Mouse (Mus musculus): ENCODE data around the gene Ccdc149. TPM values are rescaled to one million over a fixed set of nuclear protein-coding genes. Genes with fewer than 3 reads are reported as not detected.
A peak's percentile ranks its signal among the peaks of the same experiment; 100 is the strongest.

Gene Ccdc149
- polyA plus RNA-seq, 1 experiment from 2014 or later = 3.0 TPM

DNA sequence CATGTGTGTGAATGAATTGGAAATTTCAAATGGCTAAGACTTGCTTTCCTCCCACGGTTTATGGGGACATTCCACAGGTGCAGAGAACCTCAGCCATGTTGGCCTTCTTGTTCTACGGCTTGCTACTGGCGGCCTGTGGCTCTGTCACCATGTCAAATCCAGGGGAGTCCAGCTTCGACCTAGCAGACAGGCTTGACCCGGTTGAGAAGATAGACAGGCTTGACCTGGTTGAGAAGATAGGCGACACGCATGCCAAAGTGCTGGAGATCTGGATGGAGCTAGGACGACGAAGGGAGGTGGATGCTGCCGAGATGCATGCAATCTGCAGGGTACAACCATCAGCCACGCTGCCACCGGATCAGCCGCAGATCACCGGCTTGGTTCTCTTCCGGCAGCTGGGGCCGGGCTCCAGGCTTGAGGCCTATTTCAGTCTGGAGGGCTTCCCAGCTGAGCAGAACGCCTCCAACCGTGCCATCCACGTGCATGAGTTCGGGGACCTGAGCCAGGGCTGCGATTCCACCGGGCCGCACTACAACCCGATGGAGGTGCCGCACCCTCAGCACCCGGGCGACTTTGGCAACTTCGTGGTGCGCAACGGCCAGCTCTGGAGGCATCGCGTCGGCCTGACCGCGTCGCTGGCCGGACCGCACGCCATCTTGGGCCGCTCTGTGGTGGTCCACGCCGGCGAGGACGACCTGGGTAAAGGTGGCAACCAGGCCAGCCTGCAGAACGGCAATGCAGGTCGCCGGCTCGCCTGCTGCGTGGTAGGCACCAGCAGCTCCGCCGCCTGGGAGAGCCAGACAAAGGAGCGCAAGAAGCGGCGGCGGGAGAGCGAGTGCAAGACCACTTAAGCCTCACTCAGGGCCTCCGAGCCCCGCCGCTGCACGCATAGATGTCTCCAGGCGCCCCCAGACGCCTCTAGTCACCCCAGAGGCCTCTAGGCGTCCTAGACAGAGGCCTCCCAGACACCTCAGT, 103.2 kb downstream of the Ccdc149 start:
- Histone ChIP-seq H3K27ac (no peak overlapping the region), H3K27me3 (peaks cover 6% of the 10 kb centered on the region; the same call in 1 of the 2 replicates), H3K4me2 (peak overlapping the region; percentile 47), H3K9ac (no peak overlapping the region), H3K36me3 (no peaks in the 10 kb centered on the region), H3K9me3 (replicated peaks) (no peaks in the 10 kb centered on the region), H3K4me1 (peaks cover 17% of the 10 kb centered on the region), H3K4me3 (replicated peaks) (no peak overlapping the region)
- ATAC-seq (replicated peaks; ENCODE audit: low FRiP score) = no peak
- WGBS = 58% methylated on average over 61 of the region's 63 CpGs

DNA sequence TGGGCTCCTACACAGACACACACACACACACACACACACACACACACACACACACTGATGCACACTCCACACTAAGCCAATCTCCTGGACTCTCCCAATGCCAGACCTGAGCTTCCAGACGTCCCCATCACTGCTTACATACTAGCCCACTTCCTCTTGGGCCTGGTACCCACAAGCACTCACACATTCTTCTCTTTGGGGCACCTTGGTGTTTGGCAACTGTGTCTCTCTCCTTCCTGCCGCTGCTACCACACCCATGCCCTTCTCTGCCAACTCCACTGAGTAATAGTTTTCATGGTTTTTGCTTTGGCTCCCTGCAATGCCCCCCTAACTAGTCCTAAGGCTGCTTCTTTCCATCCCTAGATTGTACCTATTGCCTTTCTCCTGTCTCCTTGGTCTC, 104.7 kb downstream of the Ccdc149 start:
- Histone ChIP-seq H3K4me1 (peaks cover 20% of the 10 kb centered on the region), H3K27me3 (peaks cover 6% of the 10 kb centered on the region; the same call in 1 of the 2 replicates), H3K9ac (no peak overlapping the region), H3K9me3 (replicated peaks) (no peaks in the 10 kb centered on the region), H3K36me3 (no peaks in the 10 kb centered on the region), H3K27ac (no peak overlapping the region), H3K4me3 (replicated peaks) (no peak overlapping the region), H3K4me2 (no peak overlapping the region)
- 66% methylated on average over 2 of the region's 2 CpGs for WGBS
- no peak for ATAC-seq (replicated peaks; ENCODE audit: low FRiP score)

DNA sequence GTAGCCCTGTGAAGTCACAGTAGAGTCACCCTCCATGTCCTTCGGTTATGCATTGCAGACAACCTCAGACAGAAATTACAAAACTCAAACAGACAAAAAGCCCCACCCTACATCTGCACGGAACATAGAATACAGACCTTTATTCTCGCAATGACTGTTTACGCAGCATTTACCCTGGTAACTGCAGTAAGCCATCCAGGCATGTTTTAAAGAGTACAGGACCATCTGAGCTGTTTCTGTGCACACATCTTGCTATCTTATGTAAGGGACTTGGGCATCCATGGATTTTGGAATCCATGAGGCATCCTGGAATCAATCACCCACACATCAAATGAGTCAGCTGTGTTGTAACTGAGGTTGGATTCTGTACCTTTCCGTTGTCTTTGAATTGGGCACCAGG, 105.4 kb downstream of the Ccdc149 start:
- Histone ChIP-seq H3K9ac (no peak overlapping the region), H3K36me3 (no peaks in the 10 kb centered on the region), H3K4me1 (peaks cover 20% of the 10 kb centered on the region), H3K27ac (no peak overlapping the region), H3K4me3 (replicated peaks) (no peak overlapping the region), H3K27me3 (peaks cover 6% of the 10 kb centered on the region; the same call in 1 of the 2 replicates), H3K4me2 (no peak overlapping the region), H3K9me3 (replicated peaks) (no peaks in the 10 kb centered on the region)
- ATAC-seq (replicated peaks; ENCODE audit: low FRiP score) = no peak
- WGBS = 90% methylated on average over 5 of the region's 5 CpGs

DNA sequence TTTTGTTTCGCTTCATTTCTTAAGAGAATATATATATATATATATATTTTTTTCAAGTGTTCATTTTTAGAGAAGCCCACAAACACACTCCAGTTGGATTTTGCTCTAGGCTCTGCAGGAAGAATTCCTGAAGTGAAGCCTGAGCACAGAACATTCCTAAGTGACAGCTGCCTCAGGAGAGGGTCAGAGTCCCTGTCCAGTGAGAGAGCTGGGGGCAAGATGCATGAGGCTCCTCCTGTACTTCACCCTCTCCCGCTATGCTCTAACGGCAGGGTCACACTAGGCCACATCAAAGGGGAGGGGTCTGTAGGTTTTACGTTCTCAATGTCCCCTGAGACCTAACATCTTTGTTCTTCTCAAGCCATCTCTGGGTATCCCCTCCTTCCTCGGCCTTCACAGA, 106.8 kb downstream of the Ccdc149 start:
- WGBS = 45% methylated on average over 5 of the region's 5 CpGs
- peak; percentile 63; the same call in 1 of the 2 replicates for ATAC-seq (replicated peaks; ENCODE audit: low FRiP score)
- Histone ChIP-seq H3K27me3 (peaks cover 6% of the 10 kb centered on the region; the same call in 1 of the 2 replicates), H3K36me3 (no peaks in the 10 kb centered on the region), H3K9ac (no peak overlapping the region), H3K27ac (peak overlapping the region; percentile 64; the same call in 1 of the 2 replicates), H3K4me1 (peaks cover 28% of the 10 kb centered on the region), H3K4me3 (replicated peaks) (no peak overlapping the region), H3K4me2 (peak overlapping the region; percentile 39), H3K9me3 (replicated peaks) (no peaks in the 10 kb centered on the region)

DNA sequence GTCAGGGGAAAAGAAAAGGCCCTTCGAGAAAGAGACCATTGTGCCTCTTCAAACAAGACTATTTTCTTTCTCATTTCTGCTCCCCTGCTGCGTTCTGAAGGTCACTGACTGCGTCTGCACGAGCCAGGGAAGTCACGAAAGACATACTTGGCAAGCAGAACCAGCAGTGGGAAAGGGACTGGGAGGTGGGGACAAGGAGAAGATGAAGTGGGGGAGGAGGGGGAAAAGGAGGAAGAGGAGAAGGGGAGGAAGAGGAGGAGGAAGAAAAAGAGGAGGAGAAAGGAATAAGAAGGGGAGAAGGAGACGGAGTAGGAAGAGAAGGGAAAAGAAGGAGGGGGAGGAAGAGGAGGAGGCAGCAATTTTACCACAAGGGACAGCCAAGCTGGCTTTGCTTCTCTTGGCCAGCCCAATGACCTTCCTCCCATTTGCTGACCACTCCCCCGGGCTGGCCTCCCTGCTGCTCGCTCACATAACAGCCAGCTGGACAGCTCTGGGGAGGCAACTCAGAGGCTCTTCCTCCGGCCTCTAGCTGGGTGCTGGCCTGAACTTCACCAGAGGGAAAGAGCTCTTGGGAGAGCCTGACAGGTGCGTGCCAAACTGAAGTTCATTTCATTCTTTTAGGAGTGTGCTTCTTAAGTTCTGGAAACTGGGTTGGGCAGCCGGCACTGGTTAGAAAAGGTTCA, 107.7 kb downstream of the Ccdc149 start, which contains the start of gene Sod3:
Gene Sod3 (plus strand): TSS at position 324 of the 683 bp plus-strand sequence.
- Histone ChIP-seq H3K4me2 (peak within 1 kb of the TSS; percentile 39), H3K36me3 (no peaks in the 10 kb centered on the region), H3K27ac (peak within 1 kb of the TSS; percentile 64), H3K4me1 (peaks cover 28% of the 10 kb centered on the region), H3K27me3 (peaks cover 5% of the 10 kb centered on the region; the same call in 1 of the 2 replicates), H3K4me3 (replicated peaks) (peak within 1 kb of the TSS; percentile 15; the same call in 1 of the 2 replicates), H3K9ac (no peak within 1 kb of the TSS), H3K9me3 (replicated peaks) (no peaks in the 10 kb centered on the region)
- 13% methylated on average over 11 of the region's 11 CpGs for WGBS
- ATAC-seq (replicated peaks; ENCODE audit: low FRiP score) = peak; percentile 83

DNA sequence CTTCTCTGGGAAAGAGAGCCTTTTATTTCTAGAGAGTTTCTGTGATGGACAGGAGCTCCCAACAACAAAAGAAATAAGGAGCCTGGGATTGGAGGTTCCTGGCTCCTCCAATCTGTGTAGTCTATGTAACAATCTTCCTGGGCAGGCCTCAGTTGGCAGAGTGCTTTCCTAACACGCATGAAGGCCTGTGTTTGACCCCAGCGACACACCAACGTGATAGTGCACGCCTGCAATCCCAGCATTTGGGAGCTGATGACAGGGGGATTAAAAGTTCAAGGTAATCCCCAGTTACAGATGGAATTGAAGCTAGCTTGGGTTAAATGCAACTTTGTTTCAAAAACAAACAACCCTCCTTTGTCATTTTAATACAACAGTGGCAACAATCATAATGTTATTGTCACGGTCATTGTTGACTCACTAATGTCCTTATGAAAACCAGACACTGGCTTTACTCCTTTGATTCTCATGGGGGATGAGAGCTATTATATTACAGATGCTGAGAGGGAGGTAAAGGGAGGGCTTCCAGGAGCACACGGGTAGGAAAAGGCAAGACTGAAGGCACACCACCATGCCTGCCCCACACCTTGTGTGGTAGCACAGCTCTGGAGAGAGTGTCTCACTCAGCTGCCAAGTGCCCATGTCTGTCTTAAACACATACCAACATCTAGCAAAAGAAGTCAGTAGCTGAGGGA, 108.4 kb downstream of the Ccdc149 start:
- peak overlapping the region; percentile 39 for H3K4me2 ChIP-seq
- H3K27me3 ChIP-seq = no peaks in the 10 kb centered on the region
- peak overlapping the region; percentile 64 for H3K27ac ChIP-seq
- H3K9me3 ChIP-seq (replicated peaks) = no peaks in the 10 kb centered on the region
- no peak overlapping the region for H3K4me3 ChIP-seq (replicated peaks)
- H3K4me1 ChIP-seq = peaks cover 28% of the 10 kb centered on the region
- H3K36me3 ChIP-seq = no peaks in the 10 kb centered on the region
- no peak overlapping the region for H3K9ac ChIP-seq
- WGBS = 55% methylated on average over 6 of the region's 6 CpGs
- ATAC-seq (replicated peaks; ENCODE audit: low FRiP score) = 0 out of 2 replicates have a peak, but pooled peaks have one; percentile 28

DNA sequence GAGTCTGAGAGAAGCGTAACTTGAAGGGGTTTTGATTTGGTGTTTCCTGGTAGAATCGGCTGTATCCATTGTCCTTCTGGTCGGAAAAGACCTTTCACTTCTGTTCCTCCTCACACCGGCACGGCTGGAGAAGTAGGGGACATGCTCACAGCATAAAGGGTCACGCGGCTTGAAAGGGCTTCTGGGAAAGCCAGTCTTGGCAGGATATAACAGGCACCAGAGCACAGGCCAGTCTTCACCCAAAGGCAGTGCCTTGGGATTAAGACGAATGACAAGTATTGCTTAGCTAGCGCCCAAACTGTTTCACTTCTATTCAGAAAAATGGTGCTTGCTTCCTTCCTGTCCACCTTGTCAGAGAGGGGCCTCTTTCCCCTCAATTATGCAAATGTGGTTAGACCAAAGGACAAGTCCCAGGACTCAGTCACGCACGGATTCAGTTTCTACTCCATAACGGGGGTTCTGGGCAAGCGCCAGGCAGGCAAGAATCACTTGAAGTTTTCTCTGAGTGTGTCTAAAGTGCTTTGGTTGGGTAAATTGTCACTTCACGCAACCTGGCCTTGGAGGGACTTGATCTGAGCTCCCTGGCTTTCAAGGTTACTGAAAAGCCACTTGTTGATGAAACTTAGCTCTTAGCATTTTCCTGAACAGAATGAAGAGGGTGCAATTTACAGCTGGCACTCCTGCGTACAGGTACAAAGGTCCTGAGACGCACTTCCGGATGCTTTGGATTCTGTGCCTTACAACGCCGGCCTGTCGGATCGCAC, 110.9 kb downstream of the Ccdc149 start:
- ATAC-seq (replicated peaks; ENCODE audit: low FRiP score) = no peak
- peak overlapping the region; percentile 58 for H3K27ac ChIP-seq
- WGBS = 71% methylated on average over 21 of the region's 21 CpGs

DNA sequence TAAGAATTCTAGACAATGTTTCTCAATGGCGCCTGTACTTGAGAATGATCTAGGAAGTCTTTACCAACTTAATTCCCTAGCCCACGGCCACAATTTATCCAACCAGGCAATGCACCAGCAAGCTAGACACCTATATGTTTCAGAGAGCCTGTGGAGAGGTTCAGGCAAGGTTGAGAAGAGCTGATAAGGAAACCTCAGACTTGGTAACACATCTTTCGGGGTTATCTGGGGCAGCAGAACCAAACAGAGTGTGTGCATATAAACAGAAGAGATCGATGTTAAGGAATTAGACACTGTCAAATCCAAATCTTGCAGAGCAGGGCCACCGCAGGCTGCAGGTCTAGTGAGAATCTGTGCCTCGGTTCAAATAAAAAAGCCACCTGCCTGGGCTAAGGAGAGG, 113.2 kb downstream of the Ccdc149 start:
- Histone ChIP-seq H3K4me2 (no peak overlapping the region), H3K4me1 (peaks cover 11% of the 10 kb centered on the region), H3K36me3 (no peaks in the 10 kb centered on the region), H3K27ac (no peak overlapping the region), H3K4me3 (replicated peaks) (no peak overlapping the region), H3K9ac (no peak overlapping the region), H3K27me3 (no peaks in the 10 kb centered on the region), H3K9me3 (replicated peaks) (no peaks in the 10 kb centered on the region)
- ATAC-seq (replicated peaks; ENCODE audit: low FRiP score) = no peak
- 88% methylated on average over 6 of the region's 6 CpGs for WGBS

More for the DNA sequence above, 110.9 kb downstream of the Ccdc149 start:
- Histone ChIP-seq H3K27me3 (no peaks in the 10 kb centered on the region), H3K9ac (no peak overlapping the region), H3K4me3 (replicated peaks) (no peak overlapping the region), H3K36me3 (no peaks in the 10 kb centered on the region), H3K4me2 (no peak overlapping the region), H3K9me3 (replicated peaks) (no peaks in the 10 kb centered on the region), H3K4me1 (peaks cover 28% of the 10 kb centered on the region)

DNA sequence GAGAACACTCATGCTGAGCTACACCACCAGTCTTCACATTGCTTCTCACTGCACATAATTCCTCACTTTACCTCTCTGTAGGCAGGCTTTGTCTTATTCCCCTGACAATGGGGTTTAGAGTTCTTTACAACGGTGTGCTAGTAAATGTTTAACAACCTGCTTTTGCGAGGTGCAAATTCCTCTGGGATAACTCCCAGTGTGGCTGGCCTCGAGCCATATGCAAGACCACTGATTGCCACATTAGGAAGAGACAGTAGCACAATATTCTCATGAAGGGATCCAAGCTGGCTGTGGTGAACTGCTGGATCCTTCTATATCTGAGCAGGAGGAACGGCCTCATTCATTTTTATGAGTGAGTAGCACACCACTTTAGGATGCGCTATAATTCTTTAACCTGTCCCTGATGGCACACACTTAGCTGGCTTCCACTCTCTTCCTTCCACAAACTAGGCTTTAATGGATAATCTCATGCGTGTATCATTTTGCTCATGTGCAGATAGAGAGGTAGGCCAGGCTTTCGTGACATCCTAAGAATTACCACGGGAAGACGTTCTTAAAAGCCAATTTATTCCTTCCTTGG, 114.1 kb downstream of the Ccdc149 start:
- no peak overlapping the region for H3K4me2 ChIP-seq
- WGBS = 47% methylated on average over 9 of the region's 9 CpGs
- H3K9me3 ChIP-seq (replicated peaks) = no peaks in the 10 kb centered on the region
- peaks cover 7% of the 10 kb centered on the region; the same call in 1 of the 2 replicates for H3K4me1 ChIP-seq
- no peaks in the 10 kb centered on the region for H3K36me3 ChIP-seq
- H3K27ac ChIP-seq = peak overlapping the region; percentile 2; the same call in 1 of the 2 replicates
- H3K27me3 ChIP-seq = no peaks in the 10 kb centered on the region
- H3K9ac ChIP-seq = no peak overlapping the region
- no peak overlapping the region for H3K4me3 ChIP-seq (replicated peaks)
- peak; percentile 35; the same call in 1 of the 2 replicates for ATAC-seq (replicated peaks; ENCODE audit: low FRiP score)

DNA sequence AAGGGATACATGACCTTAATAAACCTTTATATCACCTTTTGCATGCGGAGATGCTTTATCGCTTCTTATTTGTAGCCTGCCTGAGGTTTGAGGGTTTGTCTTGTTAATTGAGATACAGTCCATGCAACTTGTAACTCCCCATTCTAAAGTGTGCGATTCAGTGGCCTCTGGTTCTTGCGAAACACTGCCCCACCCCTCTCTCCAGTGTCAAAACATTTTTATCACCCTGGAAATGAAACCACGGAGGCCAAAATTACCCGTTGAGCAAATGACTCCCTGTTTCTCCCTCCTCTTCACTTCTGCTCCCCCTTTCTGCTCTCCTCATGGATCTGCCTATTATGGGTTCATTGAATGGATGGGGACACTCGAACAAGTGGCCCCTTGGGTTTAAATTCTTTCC, 115.7 kb downstream of the Ccdc149 start:
- H3K9ac ChIP-seq = no peak overlapping the region
- no peak for ATAC-seq (replicated peaks; ENCODE audit: low FRiP score)
- H3K4me3 ChIP-seq (replicated peaks) = no peak overlapping the region
- H3K27ac ChIP-seq = no peak overlapping the region
- no peaks in the 10 kb centered on the region for H3K27me3 ChIP-seq
- no peak overlapping the region for H3K4me2 ChIP-seq
- H3K9me3 ChIP-seq (replicated peaks) = no peaks in the 10 kb centered on the region
- H3K36me3 ChIP-seq = no peaks in the 10 kb centered on the region
- peaks cover 7% of the 10 kb centered on the region; the same call in 1 of the 2 replicates for H3K4me1 ChIP-seq
- 80% methylated on average over 7 of the region's 7 CpGs for WGBS

DNA sequence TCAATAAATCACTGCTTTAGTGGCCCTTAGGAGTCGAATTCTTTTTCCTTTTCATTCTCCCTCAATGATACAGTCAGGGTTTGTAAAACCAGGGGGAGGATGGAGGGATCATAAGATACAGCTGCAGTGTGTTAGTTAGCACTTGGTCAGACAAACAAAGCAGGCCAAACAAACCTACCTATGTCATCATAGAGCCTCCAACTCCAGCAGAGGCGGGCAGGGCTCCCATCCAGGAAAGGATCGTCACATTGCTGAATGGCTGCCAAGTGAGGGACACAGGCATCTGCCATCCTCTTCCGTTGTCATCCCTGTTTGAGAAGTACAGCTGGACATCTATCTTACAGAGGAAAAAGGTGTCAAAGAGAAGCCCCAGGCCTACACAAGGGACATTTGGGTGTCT, 116.9 kb downstream of the Ccdc149 start:
- H3K27ac ChIP-seq = no peak overlapping the region
- no peaks in the 10 kb centered on the region for H3K4me1 ChIP-seq
- no peak overlapping the region for H3K4me2 ChIP-seq
- no peaks in the 10 kb centered on the region for H3K36me3 ChIP-seq
- no peaks in the 10 kb centered on the region for H3K27me3 ChIP-seq
- WGBS = 43% methylated on average over 4 of the region's 4 CpGs
- H3K9ac ChIP-seq = no peak overlapping the region
- ATAC-seq (replicated peaks; ENCODE audit: low FRiP score) = no peak
- H3K4me3 ChIP-seq (replicated peaks) = no peak overlapping the region
- H3K9me3 ChIP-seq (replicated peaks) = no peaks in the 10 kb centered on the region
